Mouse (Mus musculus): ENCODE data around the gene Ech1.

- no peak for TF ChIP-seq USF1 (IDR thresholded peaks at IDR 0.05; ENCODE audit: low read depth)
- TF ChIP-seq POLR2A (IDR thresholded peaks at IDR 0.05; ENCODE audit: insufficient read length, low read depth), result peak; percentile 96
- TF ChIP-seq TCF12 (IDR thresholded peaks at IDR 0.05; ENCODE audit: insufficient read depth, poor library complexity, severe bottlenecking), result no peak
- TF ChIP-seq POLR2AphosphoS2 (IDR thresholded peaks at IDR 0.05; ENCODE audit: insufficient read length, low read depth), result peak; percentile 92
- TF ChIP-seq MAX (IDR thresholded peaks at IDR 0.05; ENCODE audit: low read depth), result no peak
- no peak for TF ChIP-seq E2F4 (IDR thresholded peaks at IDR 0.05; ENCODE audit: insufficient read depth)
- peak in 1 of 3 experiments; percentile 54 for TF ChIP-seq MYOD1 (IDR thresholded peaks at IDR 0.05; ENCODE audit: control insufficient read depth in 1 of 3, insufficient read length in 2 of 3, low read depth in 2 of 3)
- no peak for TF ChIP-seq TCF3 (IDR thresholded peaks at IDR 0.05; ENCODE audit: insufficient read length, low read depth)
- peak; percentile 48 for TF ChIP-seq REST (IDR thresholded peaks at IDR 0.05; ENCODE audit: insufficient read depth, insufficient read length)
- TF ChIP-seq SRF (IDR thresholded peaks at IDR 0.05; ENCODE audit: control insufficient read depth, insufficient read length, low read depth), result peak; percentile 11
- peak; percentile 28; the same call in 1 of the 2 replicates for TF ChIP-seq CEBPB (IDR thresholded peaks at IDR 0.05; ENCODE audit: insufficient read depth, poor library complexity, severe bottlenecking)
- peak in 1 of 3 experiments; percentile 27 for TF ChIP-seq MYOG (IDR thresholded peaks at IDR 0.05; ENCODE audit: control insufficient read depth in 1 of 3, insufficient read depth in 1 of 3, insufficient read length in 2 of 3, low read depth in 2 of 3)
Observed at GRCm38 (mm10) chr7:28810107-28811066, 14.6 kb upstream of the Ech1 start.

All from myocyte (in vitro differentiated cells).